Mouse (Mus musculus): ENCODE data around the gene Gm17655. TPM values are rescaled to one million over a fixed set of nuclear protein-coding genes. Genes with fewer than 3 reads are reported as not detected.
"Not testable (repeated sequence)": the region's sequence is repeated elsewhere in the genome, so short reads cannot be mapped to it uniquely, and the experiment has no call there.

Gene Gm17655
- polyA plus RNA-seq, 1 experiment from 2014 or later, result 3.3 TPM

- H3K36me3 ChIP-seq (ENCODE audit: control insufficient read depth, insufficient read depth), result no peaks in the 10 kb centered on the region
- peaks cover 7% of the 10 kb centered on the region for H3K4me1 ChIP-seq (replicated peaks; ENCODE audit: control insufficient read depth, insufficient read depth, low read length)
- no peaks in the 10 kb centered on the region for H3K9me3 ChIP-seq (ENCODE audit: control insufficient read depth, low read length)
- H3K4me3 ChIP-seq (replicated peaks; ENCODE audit: low read length), result no peak overlapping the region
- H3K27ac ChIP-seq (ENCODE audit: low read length), result no peak overlapping the region
- WGBS, result 62% methylated on average over 2 of the region's 2 CpGs
- no peaks in the 10 kb centered on the region for H3K27me3 ChIP-seq (replicated peaks; ENCODE audit: control insufficient read depth, insufficient read depth, low read length)
- no peak overlapping the region for H3K4me2 ChIP-seq (ENCODE audit: low read length)
- no peak for ATAC-seq
- no peak overlapping the region for H3K9ac ChIP-seq (replicated peaks; ENCODE audit: low read depth, low read length)
These were observed 19.2 kb upstream of the Gm17655 start for GRCm38 (mm10) chr5:110091546-110091945.

GRCm38 (mm10) chr5:110086161-110086866 is 14.0 kb upstream of the Gm17655 start:
- 41% methylated on average over 14 of the region's 14 CpGs for WGBS
- peaks cover 4% of the 10 kb centered on the region; the same call in 1 of the 2 replicates for H3K9me3 ChIP-seq (ENCODE audit: control insufficient read depth, low read length)
- H3K27me3 ChIP-seq (replicated peaks; ENCODE audit: control insufficient read depth, insufficient read depth, low read length), result no peaks in the 10 kb centered on the region
- no peak overlapping the region for H3K4me3 ChIP-seq (replicated peaks; ENCODE audit: low read length)
- ATAC-seq, result no peak
- no peak overlapping the region for H3K4me2 ChIP-seq (ENCODE audit: low read length)
- no peaks in the 10 kb centered on the region for H3K4me1 ChIP-seq (replicated peaks; ENCODE audit: control insufficient read depth, insufficient read depth, low read length)
- H3K27ac ChIP-seq (ENCODE audit: low read length), result no peak overlapping the region
- H3K9ac ChIP-seq (replicated peaks; ENCODE audit: low read depth, low read length), result no peak overlapping the region
- H3K36me3 ChIP-seq (ENCODE audit: control insufficient read depth, insufficient read depth), result no peaks in the 10 kb centered on the region

- peaks cover 10% of the 10 kb centered on the region for H3K9me3 ChIP-seq (ENCODE audit: control insufficient read depth, low read length)
- no peak overlapping the region for H3K4me3 ChIP-seq (replicated peaks; ENCODE audit: low read length)
- H3K4me1 ChIP-seq (replicated peaks; ENCODE audit: control insufficient read depth, insufficient read depth, low read length), result no peaks in the 10 kb centered on the region
- no peak overlapping the region for H3K4me2 ChIP-seq (ENCODE audit: low read length)
- no peak overlapping the region for H3K9ac ChIP-seq (replicated peaks; ENCODE audit: low read depth, low read length)
- WGBS, result 81% methylated on average over 4 of the region's 4 CpGs
- no peaks in the 10 kb centered on the region for H3K36me3 ChIP-seq (ENCODE audit: control insufficient read depth, insufficient read depth)
- no peak overlapping the region for H3K27ac ChIP-seq (ENCODE audit: low read length)
- no peak for ATAC-seq
- H3K27me3 ChIP-seq (replicated peaks; ENCODE audit: control insufficient read depth, insufficient read depth, low read length), result no peaks in the 10 kb centered on the region
These were observed 10.6 kb upstream of the Gm17655 start for GRCm38 (mm10) chr5:110082961-110083360.

- 4% methylated on average over 19 of the region's 19 CpGs for WGBS
These were observed 14.5 kb downstream of the Gm17655 start for GRCm38 (mm10) chr5:110057637-110058408.

GRCm38 (mm10) chr5:110023694-110024427 is 48.5 kb downstream of the Gm17655 start:
- H3K36me3 ChIP-seq (ENCODE audit: control insufficient read depth, insufficient read depth); H3K4me1 ChIP-seq (replicated peaks; ENCODE audit: control insufficient read depth, insufficient read depth, low read length); H3K9me3 ChIP-seq (ENCODE audit: control insufficient read depth, low read length); H3K27me3 ChIP-seq (replicated peaks; ENCODE audit: control insufficient read depth, insufficient read depth, low read length): not testable (repeated sequence)
- WGBS, result 26% methylated on average over 8 of the region's 8 CpGs
- peak overlapping the region; percentile 64 for H3K27ac ChIP-seq (ENCODE audit: low read length)
- H3K4me2 ChIP-seq (ENCODE audit: low read length), result peak overlapping the region; percentile 55
- peak overlapping the region; percentile 37 for H3K4me3 ChIP-seq (replicated peaks; ENCODE audit: low read length)
- H3K9ac ChIP-seq (replicated peaks; ENCODE audit: low read depth, low read length), result peak overlapping the region; percentile 46
- peak; percentile 97 for ATAC-seq

More at GRCm38 (mm10) chr5:110057637-110058408, 14.5 kb downstream of the Gm17655 start:
- H3K36me3 ChIP-seq (ENCODE audit: control insufficient read depth, insufficient read depth), result no peaks in the 10 kb centered on the region
- peak overlapping the region; percentile 59 for H3K4me3 ChIP-seq (replicated peaks; ENCODE audit: low read length)
- peak; percentile 99 for ATAC-seq
- peak overlapping the region; percentile 66 for H3K9ac ChIP-seq (replicated peaks; ENCODE audit: low read depth, low read length)
- H3K27ac ChIP-seq (ENCODE audit: low read length), result peak overlapping the region; percentile 37; the same call in 1 of the 2 replicates
- peak overlapping the region; percentile 60 for H3K4me2 ChIP-seq (ENCODE audit: low read length)
- no peaks in the 10 kb centered on the region for H3K4me1 ChIP-seq (replicated peaks; ENCODE audit: control insufficient read depth, insufficient read depth, low read length)
- H3K9me3 ChIP-seq (ENCODE audit: control insufficient read depth, low read length), result peaks cover 2% of the 10 kb centered on the region
- H3K27me3 ChIP-seq (replicated peaks; ENCODE audit: control insufficient read depth, insufficient read depth, low read length), result no peaks in the 10 kb centered on the region

- 21% methylated on average over 9 of the region's 9 CpGs for WGBS
- Histone ChIP-seq H3K36me3 (ENCODE audit: control insufficient read depth, insufficient read depth) (no peaks in the 10 kb centered on the region), H3K4me2 (ENCODE audit: low read length) (peak overlapping the region; percentile 55), H3K9me3 (ENCODE audit: control insufficient read depth, low read length) (no peaks in the 10 kb centered on the region), H3K4me1 (replicated peaks; ENCODE audit: control insufficient read depth, insufficient read depth, low read length) (no peaks in the 10 kb centered on the region), H3K27me3 (replicated peaks; ENCODE audit: control insufficient read depth, insufficient read depth, low read length) (no peaks in the 10 kb centered on the region), H3K27ac (ENCODE audit: low read length) (peak overlapping the region; percentile 64), H3K9ac (replicated peaks; ENCODE audit: low read depth, low read length) (peak overlapping the region; percentile 46), H3K4me3 (replicated peaks; ENCODE audit: low read length) (peak overlapping the region; percentile 37)
- ATAC-seq, result peak; percentile 87
These were observed 49.0 kb downstream of the Gm17655 start for GRCm38 (mm10) chr5:110023273-110023672.

- H3K4me3 ChIP-seq (replicated peaks; ENCODE audit: low read length); H3K27me3 ChIP-seq (replicated peaks; ENCODE audit: control insufficient read depth, insufficient read depth, low read length); H3K9ac ChIP-seq (replicated peaks; ENCODE audit: low read depth, low read length); H3K36me3 ChIP-seq (ENCODE audit: control insufficient read depth, insufficient read depth); ATAC-seq; H3K27ac ChIP-seq (ENCODE audit: low read length); H3K9me3 ChIP-seq (ENCODE audit: control insufficient read depth, low read length); H3K4me2 ChIP-seq (ENCODE audit: low read length); H3K4me1 ChIP-seq (replicated peaks; ENCODE audit: control insufficient read depth, insufficient read depth, low read length): not testable (repeated sequence)
- WGBS, result 85% methylated on average over 10 of the region's 10 CpGs
These were observed 56.5 kb downstream of the Gm17655 start for GRCm38 (mm10) chr5:110015775-110016174.
